Comparison of ENCODE assay signal across 1 mouse cellular context in genomic region chr3:127926635-127927183, GRCm38 (mm10).
TF ChIP-seq lines count a peak whose summit lies in the region.

No protein-coding gene starts in this region.

TF ChIP-seq in CH12.LX, 34 proteins besides CTCF, POLR2A, EP300 and RAD21 (continued from another document):
- peak; percentile 71 for TF ChIP-seq ETS1 (conservative IDR thresholded peaks at IDR 0.05; ENCODE audit: low read depth, low read length)
- no peak for TF ChIP-seq MEF2A (IDR thresholded peaks at IDR 0.05; ENCODE audit: borderline replicate concordance, low read depth, low read length)
- TF ChIP-seq JUND (conservative IDR thresholded peaks at IDR 0.05; ENCODE audit: low read depth, low read length) = no peak
- peak; percentile 40; the same call in 1 of the 2 replicates for TF ChIP-seq ELF1 (IDR thresholded peaks at IDR 0.05; ENCODE audit: low read depth, low read length)
- TF ChIP-seq ZMIZ1 (IDR thresholded peaks at IDR 0.05; ENCODE audit: low read depth, low read length) = no peak
- TF ChIP-seq E2F4 (IDR thresholded peaks at IDR 0.05; ENCODE audit: insufficient replicate concordance, low read depth, low read length) = no peak
- peak; percentile 82 for TF ChIP-seq BHLHE40 (IDR thresholded peaks at IDR 0.05; ENCODE audit: low read depth, low read length)
- TF ChIP-seq USF2 (conservative IDR thresholded peaks at IDR 0.05; ENCODE audit: low read depth, low read length) = no peak
- no peak for TF ChIP-seq CHD2 (IDR thresholded peaks at IDR 0.05; ENCODE audit: low read length)
- TF ChIP-seq HCFC1 (IDR thresholded peaks at IDR 0.05; ENCODE audit: low read depth, low read length) = no peak
- TF ChIP-seq CHD1 (IDR thresholded peaks at IDR 0.05; ENCODE audit: low read depth, low read length) = no peak
- TF ChIP-seq UBTF (IDR thresholded peaks at IDR 0.05; ENCODE audit: low read depth, low read length) = no peak
- no peak for TF ChIP-seq RCOR1 (conservative IDR thresholded peaks at IDR 0.05; ENCODE audit: low read depth, low read length)
- no peak for TF ChIP-seq IRF4 (IDR thresholded peaks at IDR 0.05; ENCODE audit: low read depth, low read length)
- 0 out of 2 replicates have a peak, but pooled peaks have one; percentile 27 for TF ChIP-seq MAFK (IDR thresholded peaks at IDR 0.05; ENCODE audit: insufficient replicate concordance, low read length)
- no peak for TF ChIP-seq JUN (IDR thresholded peaks at IDR 0.05; ENCODE audit: insufficient read depth, low read depth, low read length)
- TF ChIP-seq GABPA (IDR thresholded peaks at IDR 0.05; ENCODE audit: insufficient replicate concordance, low read depth, low read length) = no peak
- no peak for TF ChIP-seq NRF1 (IDR thresholded peaks at IDR 0.05; ENCODE audit: low read depth, low read length)
- no peak for TF ChIP-seq MAZ (IDR thresholded peaks at IDR 0.05; ENCODE audit: low read depth, low read length)
